Mouse (Mus musculus) forebrain, postnatal 0 days (tissue): ENCODE data around the gene Tmem106c. TPM values are rescaled to one million over a fixed set of nuclear protein-coding genes. Genes with fewer than 3 reads are reported as not detected.

ENCODE experiments used
- ATAC-seq: fragments of 200-750 bp; cut with Nextera tagmentation; 2 replicates; pipeline ENCODE4 v1.8.0; 2017; ENCODE audit warnings: mild to moderate bottlenecking, moderate library complexity
- DNase-seq: peaks from one replicate; pipeline ENCODE4 v3.0.0-alpha.2; 2015
- H3K27ac ChIP-seq: fragments of 300-500 bp; sonication (generic); 2 replicates; pipeline ENCODE4 v1.5.1; 2014; ENCODE audit warnings: low read depth, mild to moderate bottlenecking, antibody characterized with exemption, low read length, moderate library complexity, mixed read lengths
- H3K27me3 ChIP-seq: fragments of 300-500 bp; sonication (generic); 2 replicates; pipeline ENCODE4 v1.6.1; 2014; ENCODE audit warnings: mild to moderate bottlenecking, low read length, mixed read lengths; ENCODE audit not compliant: insufficient read depth
- H3K36me3 ChIP-seq: fragments of 300-500 bp; sonication (generic); 2 replicates; pipeline ENCODE4 v1.6.1; 2014; ENCODE audit warnings: mild to moderate bottlenecking, moderate library complexity; ENCODE audit not compliant: insufficient read depth
- H3K4me1 ChIP-seq: fragments of 300-500 bp; sonication (generic); 2 replicates; pipeline ENCODE4 v1.6.1; 2014; ENCODE audit warnings: antibody characterized with exemption; ENCODE audit not compliant: insufficient read depth
- H3K4me2 ChIP-seq: fragments of 300-500 bp; sonication (generic); 2 replicates; pipeline ENCODE4 v1.6.1; 2014; ENCODE audit warnings: low read depth, mild to moderate bottlenecking, moderate library complexity
- H3K4me3 ChIP-seq: fragments of 300-500 bp; sonication (generic); 2 replicates; pipeline ENCODE4 v1.5.1; 2014; ENCODE audit warnings: low read depth, low read length, mixed read lengths
- H3K9ac ChIP-seq: fragments of 300-500 bp; sonication (generic); 2 replicates; pipeline ENCODE4 v1.6.1; 2014; ENCODE audit warnings: mild to moderate bottlenecking
- H3K9me3 ChIP-seq: fragments of 300-500 bp; sonication (generic); 2 replicates; pipeline ENCODE4 v1.6.1; 2016; ENCODE audit warnings: low read length
- CTCF ChIP-seq: sonication (generic); IDR thresholded peaks from 2 replicates; pipeline ENCODE4 v1.5.1; 2016; ENCODE audit warnings: antibody characterized with exemption, control low read depth, low read depth
- WGBS: fragments of 180-500 bp; shearing (Covaris S2); extraction: QIAGEN DNeasy Blood & Tissue Kit; methylation state at CpG from one replicate; pipeline ENCODE4 v1.1.7; 2014; 5-methylcytosine and 5-hydroxymethylcytosine counted together
- polyA plus RNA-seq: library from polyadenylated mRNA; unstranded; fragments of >200 nt; fragmentation: Nextera tagmentation; extraction: Ambion mirVana; gene quantifications from 2 replicates; pipeline ENCODE4 v1.2.1, GENCODE M21; 2015
- total RNA-seq: library from RNA; depleted of rRNA; stranded (reverse); fragments of >200 nt; gene quantifications from 2 replicates; pipeline ENCODE4 v1.2.3, GENCODE M21; 2014

Gene Tmem106c
- total and polyA plus RNA-seq, 2 experiments from 2014 or later: 50.8 to 62.8 TPM

GRCm38 (mm10) chr15:97927018-97927417 is 37.0 kb upstream of the Tmem106c start:
- DNase-seq: no peak
- no peak overlapping the region for H3K4me2 ChIP-seq
- H3K27ac ChIP-seq: no peak overlapping the region
- no peaks in the 10 kb centered on the region for H3K4me1 ChIP-seq
- no peaks in the 10 kb centered on the region for H3K9me3 ChIP-seq
- no peaks in the 10 kb centered on the region for H3K27me3 ChIP-seq
- no peak overlapping the region for H3K9ac ChIP-seq
- ATAC-seq: no peak
- no peaks in the 10 kb centered on the region for H3K36me3 ChIP-seq
- no peak overlapping the region for H3K4me3 ChIP-seq
- TF ChIP-seq CTCF: no peak
- 59% methylated on average over 4 of the region's 4 CpGs for WGBS

GRCm38 (mm10) chr15:97927821-97928220 is 36.2 kb upstream of the Tmem106c start:
- no peak overlapping the region for H3K27ac ChIP-seq
- no peak overlapping the region for H3K4me3 ChIP-seq
- H3K9ac ChIP-seq: no peak overlapping the region
- no peaks in the 10 kb centered on the region for H3K36me3 ChIP-seq
- no peak for DNase-seq
- no peak for TF ChIP-seq CTCF
- no peaks in the 10 kb centered on the region for H3K4me1 ChIP-seq
- ATAC-seq: no peak
- 84% methylated on average over 6 of the region's 6 CpGs for WGBS
- H3K27me3 ChIP-seq: no peaks in the 10 kb centered on the region
- no peaks in the 10 kb centered on the region for H3K9me3 ChIP-seq
- no peak overlapping the region for H3K4me2 ChIP-seq

- no peaks in the 10 kb centered on the region for H3K9me3 ChIP-seq
- no peak for TF ChIP-seq CTCF
- WGBS: 74% methylated on average over 13 of the region's 13 CpGs
- H3K4me3 ChIP-seq: no peak overlapping the region
- no peaks in the 10 kb centered on the region for H3K4me1 ChIP-seq
- H3K4me2 ChIP-seq: no peak overlapping the region
- H3K36me3 ChIP-seq: no peaks in the 10 kb centered on the region
- DNase-seq (no peak), ATAC-seq (no peak)
- no peaks in the 10 kb centered on the region for H3K27me3 ChIP-seq
- H3K27ac ChIP-seq: no peak overlapping the region
- no peak overlapping the region for H3K9ac ChIP-seq
Observed at GRCm38 (mm10) chr15:97929259-97929824, 34.7 kb upstream of the Tmem106c start.

GRCm38 (mm10) chr15:97932441-97932840 is 31.6 kb upstream of the Tmem106c start:
- WGBS: 86% methylated on average over 12 of the region's 12 CpGs
- H3K9ac ChIP-seq: no peak overlapping the region
- no peaks in the 10 kb centered on the region for H3K9me3 ChIP-seq
- H3K36me3 ChIP-seq: no peaks in the 10 kb centered on the region
- ATAC-seq (no peak), DNase-seq (no peak)
- TF ChIP-seq CTCF: no peak
- no peak overlapping the region for H3K27ac ChIP-seq
- no peaks in the 10 kb centered on the region for H3K27me3 ChIP-seq
- H3K4me2 ChIP-seq: no peak overlapping the region
- no peak overlapping the region for H3K4me3 ChIP-seq
- H3K4me1 ChIP-seq: no peaks in the 10 kb centered on the region

- 40% methylated on average over 6 of the region's 6 CpGs for WGBS
- Histone ChIP-seq H3K36me3 (no peaks in the 10 kb centered on the region), H3K4me3 (no peak overlapping the region), H3K27ac (no peak overlapping the region), H3K9ac (no peak overlapping the region), H3K9me3 (no peaks in the 10 kb centered on the region), H3K4me1 (no peaks in the 10 kb centered on the region), H3K27me3 (no peaks in the 10 kb centered on the region), H3K4me2 (no peak overlapping the region)
- no peak for TF ChIP-seq CTCF
- ATAC-seq: peak; percentile 36; the same call in 1 of the 2 replicates
- no peak for DNase-seq
Observed at GRCm38 (mm10) chr15:97938580-97938979, 25.4 kb upstream of the Tmem106c start.

- H3K9ac ChIP-seq: no peak overlapping the region
- DNase-seq (no peak), ATAC-seq (no peak)
- H3K4me2 ChIP-seq: no peak overlapping the region
- H3K4me3 ChIP-seq: no peak overlapping the region
- no peak for TF ChIP-seq CTCF
- H3K9me3 ChIP-seq: no peaks in the 10 kb centered on the region
- H3K27ac ChIP-seq: no peak overlapping the region
- H3K36me3 ChIP-seq: no peaks in the 10 kb centered on the region
- no peaks in the 10 kb centered on the region for H3K4me1 ChIP-seq
- WGBS: 89% methylated on average over 2 of the region's 2 CpGs
- no peaks in the 10 kb centered on the region for H3K27me3 ChIP-seq
Observed at GRCm38 (mm10) chr15:97940088-97940487, 23.9 kb upstream of the Tmem106c start.

GRCm38 (mm10) chr15:97941306-97941705 is 22.7 kb upstream of the Tmem106c start:
- H3K9ac ChIP-seq: no peak overlapping the region
- WGBS: 87% methylated on average over 2 of the region's 2 CpGs
- H3K4me2 ChIP-seq: no peak overlapping the region
- no peak for ATAC-seq
- no peaks in the 10 kb centered on the region for H3K4me1 ChIP-seq
- TF ChIP-seq CTCF: no peak
- no peaks in the 10 kb centered on the region for H3K27me3 ChIP-seq
- no peak overlapping the region for H3K27ac ChIP-seq
- H3K9me3 ChIP-seq: no peaks in the 10 kb centered on the region
- H3K4me3 ChIP-seq: no peak overlapping the region
- DNase-seq: no peak
- no peaks in the 10 kb centered on the region for H3K36me3 ChIP-seq
